Mouse (Mus musculus) WW6 (cell line): ENCODE measurements around the gene Dlg5.

Experiments used
- DNase-seq: peaks from one replicate; pipeline ENCODE4 v3.0.0-alpha.2; 2013; ENCODE audit warnings: low read depth, low spot score

Dlg5 gene

DNA sequence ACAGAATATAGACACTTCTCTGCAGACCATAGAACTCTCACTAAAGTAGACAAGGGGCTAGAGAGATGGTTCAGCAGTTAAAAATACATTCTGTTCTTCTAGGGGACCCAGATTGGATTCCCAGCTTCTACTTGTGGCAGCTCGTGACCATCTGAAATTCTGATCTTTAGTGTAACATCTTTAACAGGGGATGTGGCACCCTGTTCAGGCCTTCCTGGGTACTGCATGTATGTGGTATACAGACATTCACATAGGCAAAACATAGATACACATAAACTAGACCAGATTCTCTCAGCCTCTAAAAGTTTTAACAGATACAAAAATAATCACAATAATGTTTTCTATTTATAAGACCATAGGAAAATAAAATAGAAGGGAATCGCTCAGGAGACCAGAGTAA, 120.7 kb downstream of the Dlg5 start:
- DNase-seq: no peak

GRCm38 (mm10) chr14:24124171-24124570, 121.5 kb downstream of the Dlg5 start:
- DNase-seq: no peak

DNA sequence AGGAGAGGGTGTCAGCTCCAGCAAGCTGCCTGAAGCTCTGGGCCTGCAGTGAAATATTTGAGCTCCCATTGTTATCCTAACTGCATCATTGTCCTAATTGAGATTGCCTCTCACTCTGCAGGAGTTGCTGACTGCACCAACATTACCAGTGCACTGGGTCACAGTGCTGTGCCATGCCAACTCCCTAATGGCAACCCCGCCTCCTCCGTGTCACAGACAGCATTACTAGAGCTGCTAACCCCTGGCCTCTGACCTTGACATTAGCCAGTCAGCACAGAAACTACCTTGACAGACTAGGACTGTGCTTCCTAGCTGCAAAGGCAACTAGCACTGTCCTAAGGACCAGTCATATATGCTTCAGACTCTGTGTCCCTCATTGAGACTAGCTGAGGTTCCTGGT, 139.0 kb downstream of the Dlg5 start:
- no peak for DNase-seq

GRCm38 (mm10) chr14:24098828-24099227, 146.9 kb downstream of the Dlg5 start:
- DNase-seq: no peak

DNA sequence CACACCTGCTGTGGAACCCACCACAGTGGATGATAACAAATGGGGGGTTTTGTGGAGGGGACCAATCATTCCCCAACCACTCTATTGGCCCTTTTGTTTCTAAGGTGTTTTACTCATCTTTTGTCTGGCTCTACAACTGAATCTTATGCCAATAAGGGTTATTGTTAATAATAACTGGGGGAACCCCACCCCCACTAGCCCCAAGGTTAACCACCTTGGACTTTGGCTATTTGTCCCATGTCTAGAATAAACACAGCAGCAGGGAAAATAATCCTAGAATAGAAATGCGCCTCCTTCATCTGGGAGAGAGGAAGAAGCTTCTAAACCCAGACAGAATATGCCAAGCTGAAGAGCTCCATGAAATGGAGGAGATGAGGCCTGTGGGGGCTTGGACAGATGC, 151.1 kb downstream of the Dlg5 start:
- no peak for DNase-seq

- no peak for DNase-seq
Measured at GRCm38 (mm10) chr14:24093221-24093620, 152.5 kb downstream of the Dlg5 start.

DNA sequence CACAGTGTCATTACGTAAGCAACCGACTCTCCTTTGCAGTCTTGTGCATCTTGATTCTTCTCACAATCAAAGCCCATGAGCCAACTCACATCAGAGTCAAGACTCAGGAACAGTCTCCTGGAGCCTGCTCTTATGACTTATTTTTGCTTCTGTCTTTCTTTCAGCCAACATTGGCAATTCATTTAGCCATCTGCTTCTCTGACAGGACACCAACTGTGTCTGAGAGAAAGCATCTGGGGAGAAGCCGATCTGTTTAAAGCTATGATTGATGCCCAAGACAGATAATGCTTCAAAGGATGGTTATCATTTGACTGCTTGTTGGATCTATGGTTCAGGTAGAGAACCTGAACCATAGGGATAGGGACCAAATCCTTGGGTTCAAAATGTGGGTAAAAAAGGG, 153.3 kb downstream of the Dlg5 start:
- DNase-seq: no peak

DNA sequence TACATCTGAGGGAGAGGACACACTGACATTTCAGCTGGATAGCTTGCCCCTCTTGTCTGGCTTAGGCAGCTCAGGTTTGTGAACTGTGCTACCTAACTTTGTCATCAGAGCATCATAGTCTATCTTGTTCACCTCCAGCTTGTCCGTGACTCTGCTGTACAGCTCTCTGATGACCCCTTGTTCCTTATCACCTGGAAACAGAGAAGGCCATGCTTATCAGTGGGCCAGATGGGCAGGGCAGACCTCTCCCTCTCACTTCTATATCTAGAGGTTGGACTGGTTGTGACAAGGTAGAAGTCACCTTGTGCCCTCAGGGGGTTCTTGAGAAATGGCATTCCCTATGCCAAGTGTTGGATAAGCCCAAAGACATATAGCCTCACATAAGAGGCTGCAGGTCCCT, 154.9 kb downstream of the Dlg5 start:
- DNase-seq: no peak

DNA sequence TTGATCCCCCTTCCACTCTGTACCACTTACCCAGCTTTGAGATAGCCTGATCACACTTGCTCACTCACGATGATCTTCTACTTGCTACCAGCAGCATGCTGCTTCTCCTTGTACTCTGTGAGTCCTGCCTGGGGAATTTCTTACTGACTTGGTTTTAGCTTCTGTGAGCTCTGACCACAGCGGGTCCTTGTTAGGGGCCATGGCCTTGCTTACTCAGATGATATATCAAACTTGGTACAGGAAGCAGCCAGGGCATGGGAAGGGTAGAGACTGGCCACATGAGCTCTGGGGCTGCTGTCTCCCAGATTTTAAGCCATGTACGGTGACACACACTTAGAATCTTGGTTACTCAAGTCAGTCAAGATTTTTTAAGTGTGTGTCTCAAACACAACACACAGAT, 156.5 kb downstream of the Dlg5 start:
- no peak for DNase-seq

- DNase-seq: no peak
Measured at GRCm38 (mm10) chr14:24087430-24087829, 158.3 kb downstream of the Dlg5 start.

DNA sequence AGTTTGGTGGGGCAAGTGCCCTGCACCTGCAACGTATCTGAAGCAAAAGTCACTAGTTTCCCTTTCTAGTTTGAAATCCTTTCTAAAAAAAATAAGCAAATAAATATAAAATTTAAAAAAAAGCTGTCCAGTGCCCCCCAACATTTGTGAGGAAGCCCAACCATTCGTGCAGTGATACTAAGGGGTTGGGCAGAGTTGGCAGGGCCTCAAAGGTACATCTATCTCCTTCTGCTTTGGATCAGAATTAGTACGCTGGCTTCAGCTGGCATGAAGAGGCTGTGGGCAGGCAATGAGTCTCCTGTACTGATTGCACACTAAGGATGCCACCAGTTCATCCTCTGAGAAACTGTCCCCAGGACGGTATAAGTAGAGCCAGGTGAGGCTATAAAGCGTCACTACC, 159.2 kb downstream of the Dlg5 start:
- DNase-seq: no peak
